Mouse (Mus musculus) myocyte (in vitro differentiated cells): ENCODE data around the gene Fubp1. TPM values are rescaled to one million over a fixed set of nuclear protein-coding genes. Genes with fewer than 3 reads are reported as not detected.

Experiments used
- polyA plus RNA-seq: library from polyadenylated mRNA; unstranded; fragments of >200 nt; fragmentation: generic; extraction: Trizol; gene quantifications from one replicate; pipeline ENCODE4 v1.2.1, GENCODE M21; 2012; ENCODE audit warnings: missing spikeins

Fubp1 gene
- polyA plus RNA-seq, 1 experiment: 27.9 TPM

Other genes with a start within 250 kb of the Fubp1 start
- 0.16 TPM for gene Gipc2, start 44.2 kb upstream of the Fubp1 start, polyA plus RNA-seq
- 8.1 TPM for gene Dnajb4, start 120 bp upstream of the Fubp1 start, polyA plus RNA-seq
- 24.9 TPM for gene Nexn, start 55.9 kb downstream of the Fubp1 start, polyA plus RNA-seq
- gene Miga1, start 130.0 kb downstream of the Fubp1 start, polyA plus RNA-seq: 0.26 TPM
- gene Usp33, start 136.1 kb downstream of the Fubp1 start, polyA plus RNA-seq: 7.9 TPM
- 6.6 TPM for gene Zzz3, start 185.1 kb downstream of the Fubp1 start, polyA plus RNA-seq